Mouse (Mus musculus) ES-E14 (cell line): ENCODE measurements at regions not wholly inside any gene's neighbourhood (a gene's known extent, or its start where the extent isn't known, plus 50 kb on each side); places are given as distances from the start of the nearest gene placed in this dataset.

Experiments
- MAFK ChIP-seq: IDR thresholded peaks from 2 replicates; pipeline ENCODE4 v1.6.1; 2014; ENCODE audit warnings: mild to moderate bottlenecking, low read depth, low read length, inconsistent platforms; ENCODE audit not compliant: insufficient read depth
- ZC3H11A ChIP-seq: IDR thresholded peaks from 2 replicates; pipeline ENCODE4 v1.6.1; 2012; ENCODE audit warnings: low read depth, mild to moderate bottlenecking, inconsistent platforms, low read length, borderline replicate concordance

GRCm38 (mm10) chr4:47796977-47797376 lies 248.0 kb upstream of the Nr4a3 start:
- TF ChIP-seq MAFK, result no peak
- TF ChIP-seq ZC3H11A, result no peak
